Mouse (Mus musculus): ENCODE measurements at regions not wholly inside any gene's neighbourhood (a gene's known extent, or its start where the extent isn't known, plus 50 kb on each side); places are given as distances from the start of the nearest gene placed in this dataset.

- TF ChIP-seq EP300 (IDR thresholded peaks at IDR 0.05; ENCODE audit: low read depth): no peak
- TF ChIP-seq CTCF (IDR thresholded peaks at IDR 0.05; ENCODE audit: low read depth): peak; percentile 66
These were observed 167.7 kb upstream of the Plxnc1 start for GRCm38 (mm10) chr10:95112231-95112774.

All from liver, postnatal 0 days (tissue).